ENCODE assay signal across 8 mouse cellular contexts in genomic region chr16:95759988-95760391, GRCm38 (mm10). TPM values are rescaled to one million over a fixed set of nuclear protein-coding genes. Genes with fewer than 3 reads are reported as not detected.
A peak's percentile ranks its signal among the peaks of the same experiment; 100 is the strongest.
DNase-seq lines count a peak whose midpoint lies in the region; ATAC-seq lines count a peak whose summit lies in the region.

No protein-coding gene starts in this region.

- no peaks in the 10 kb centered on the region for H3K36me3 ChIP-seq in limb, embryonic 10.5 days
- no peaks in the 10 kb centered on the region for H3K36me3 ChIP-seq in liver, embryonic 12.5 days

- DNase-seq in frontal cortex, postnatal 14 days (ENCODE audit: low spot score in 2 of 2): no peak
- DNase-seq in cerebellum, adult 9-11 months: peak; percentile 87
- peak; percentile 69 to 86 for DNase-seq in heart, adult 18-20 months
- DNase-seq in limb, embryonic 10.5 days (ENCODE audit: low spot score): no peak
- no peak for DNase-seq in embryo, embryonic 11 days
- no peak for DNase-seq in lung, postnatal 14 days

- H3K9me3 ChIP-seq in limb, embryonic 10.5 days (replicated peaks): no peaks in the 10 kb centered on the region
- H3K9me3 ChIP-seq in liver, embryonic 12.5 days (replicated peaks): no peaks in the 10 kb centered on the region

- no peak overlapping the region for H3K9ac ChIP-seq in liver, embryonic 12.5 days

- 0 out of 2 replicates have a peak overlapping the region, but pooled peaks have one; percentile 14 for H3K27ac ChIP-seq in limb, embryonic 10.5 days
- H3K27ac ChIP-seq in liver, embryonic 12.5 days: no peak overlapping the region

- no peaks in the 10 kb centered on the region for H3K27me3 ChIP-seq in limb, embryonic 10.5 days (ENCODE audit: low read depth, poor library complexity, severe bottlenecking)
- H3K27me3 ChIP-seq in liver, embryonic 12.5 days (replicated peaks): no peaks in the 10 kb centered on the region

- peak; percentile 78 for ATAC-seq in frontal cortex, adult (ENCODE audit: low TSS enrichment)
- no peak for ATAC-seq in liver, embryonic 12.5 days

- 74% methylated on average over 6 of the region's 6 CpGs for WGBS in limb, embryonic 10.5 days
- 53% methylated on average over 6 of the region's 6 CpGs for WGBS in liver, embryonic 12.5 days (ENCODE audit: insufficient replicate concordance)

- H3K4me1 ChIP-seq in limb, embryonic 10.5 days: peaks cover 16% of the 10 kb centered on the region
- no peaks in the 10 kb centered on the region for H3K4me1 ChIP-seq in liver, embryonic 12.5 days

- H3K4me3 ChIP-seq in limb, embryonic 10.5 days: no peak overlapping the region
- H3K4me3 ChIP-seq in liver, embryonic 12.5 days: no peak overlapping the region

- H3K4me2 ChIP-seq in liver, embryonic 12.5 days: no peak overlapping the region

RNA-seq across cellular contexts. Expression of gene Ets2, which starts 58.1 kb away (rescaled TPM):
- total RNA-seq in heart, adult 18-20 months (2021): 10 to 100 TPM; 44.7 to 51.2 TPM
- polyA plus RNA-seq in limb, embryonic 10.5 days (2016; fragmentation: Nextera tagmentation; extraction: Ambion mirVana): 110 and 119 TPM in 2 replicates
- polyA plus RNA-seq in liver, embryonic 12.5 days (2016; fragmentation: Nextera tagmentation; extraction: Ambion mirVana): 18.6 and 19.7 TPM in 2 replicates

Comparison
In these comparisons a context has a peak if more than half of its experiments do, and no peak if none do; other contexts are left out.
1. DNase-seq: peak in cerebellum, adult 9-11 months (single experiment) and heart, adult 18-20 months (2 of 2); none in frontal cortex, postnatal 14 days (0 of 2), limb, embryonic 10.5 days (single experiment), embryo, embryonic 11 days (single experiment) and lung, postnatal 14 days (single experiment).